Mouse (Mus musculus) induced T-regulatory cell, adult 2 months (primary cell): ENCODE measurements around the gene Lmf1.

ENCODE experiments used
- DNase-seq: peaks from one replicate; pipeline ENCODE4 v3.0.0-alpha.2; 2012; ENCODE audit warnings: low read depth

Gene Lmf1

GRCm38 (mm10) chr17:25578920-25579319 lies at the start of gene Lmf1:
Lmf1 (plus strand) TSS chr17:25579085.
- DNase-seq: peak; percentile 98

- DNase-seq: no peak
Observed at GRCm38 (mm10) chr17:25530357-25531022, 48.4 kb upstream of the Lmf1 start.

- no peak for DNase-seq
Observed at GRCm38 (mm10) chr17:25538945-25539875, 39.7 kb upstream of the Lmf1 start.

GRCm38 (mm10) chr17:25540731-25541130 lies 38.2 kb upstream of the Lmf1 start:
- no peak for DNase-seq

GRCm38 (mm10) chr17:25541768-25542167 lies 37.1 kb upstream of the Lmf1 start:
- DNase-seq: no peak

GRCm38 (mm10) chr17:25547026-25547425 lies 31.9 kb upstream of the Lmf1 start:
- DNase-seq: no peak

- DNase-seq: no peak
Observed at GRCm38 (mm10) chr17:25550020-25550419, 28.9 kb upstream of the Lmf1 start.

GRCm38 (mm10) chr17:25551313-25551712 lies 27.6 kb upstream of the Lmf1 start:
- no peak for DNase-seq

GRCm38 (mm10) chr17:25555159-25555558 lies 23.7 kb upstream of the Lmf1 start:
- no peak for DNase-seq

- DNase-seq: no peak
Observed at GRCm38 (mm10) chr17:25555666-25556629, 22.9 kb upstream of the Lmf1 start.

- DNase-seq: no peak
Observed at GRCm38 (mm10) chr17:25556630-25557354, 22.1 kb upstream of the Lmf1 start.

GRCm38 (mm10) chr17:25559634-25560033 lies 19.3 kb upstream of the Lmf1 start:
- no peak for DNase-seq

GRCm38 (mm10) chr17:25560554-25561222 lies 18.2 kb upstream of the Lmf1 start:
- no peak for DNase-seq

- DNase-seq: no peak
Observed at GRCm38 (mm10) chr17:25561223-25562028, 17.5 kb upstream of the Lmf1 start.

GRCm38 (mm10) chr17:25564481-25564880 lies 14.4 kb upstream of the Lmf1 start:
- DNase-seq: no peak

- no peak for DNase-seq
Observed at GRCm38 (mm10) chr17:25565244-25565643, 13.6 kb upstream of the Lmf1 start.

- no peak for DNase-seq
Observed at GRCm38 (mm10) chr17:25565860-25566600, 12.9 kb upstream of the Lmf1 start.

- no peak for DNase-seq
Observed at GRCm38 (mm10) chr17:25567261-25567660, 11.6 kb upstream of the Lmf1 start.

GRCm38 (mm10) chr17:25567745-25568144 lies 11.1 kb upstream of the Lmf1 start:
- DNase-seq: peak; percentile 81
